Mouse (Mus musculus): ENCODE data around the gene Nfkbil1. TPM values are rescaled to one million over a fixed set of nuclear protein-coding genes. Genes with fewer than 3 reads are reported as not detected.

Gene Nfkbil1
- polyA plus RNA-seq, 1 experiment from 2014 or later, result 4.0 TPM

DNA sequence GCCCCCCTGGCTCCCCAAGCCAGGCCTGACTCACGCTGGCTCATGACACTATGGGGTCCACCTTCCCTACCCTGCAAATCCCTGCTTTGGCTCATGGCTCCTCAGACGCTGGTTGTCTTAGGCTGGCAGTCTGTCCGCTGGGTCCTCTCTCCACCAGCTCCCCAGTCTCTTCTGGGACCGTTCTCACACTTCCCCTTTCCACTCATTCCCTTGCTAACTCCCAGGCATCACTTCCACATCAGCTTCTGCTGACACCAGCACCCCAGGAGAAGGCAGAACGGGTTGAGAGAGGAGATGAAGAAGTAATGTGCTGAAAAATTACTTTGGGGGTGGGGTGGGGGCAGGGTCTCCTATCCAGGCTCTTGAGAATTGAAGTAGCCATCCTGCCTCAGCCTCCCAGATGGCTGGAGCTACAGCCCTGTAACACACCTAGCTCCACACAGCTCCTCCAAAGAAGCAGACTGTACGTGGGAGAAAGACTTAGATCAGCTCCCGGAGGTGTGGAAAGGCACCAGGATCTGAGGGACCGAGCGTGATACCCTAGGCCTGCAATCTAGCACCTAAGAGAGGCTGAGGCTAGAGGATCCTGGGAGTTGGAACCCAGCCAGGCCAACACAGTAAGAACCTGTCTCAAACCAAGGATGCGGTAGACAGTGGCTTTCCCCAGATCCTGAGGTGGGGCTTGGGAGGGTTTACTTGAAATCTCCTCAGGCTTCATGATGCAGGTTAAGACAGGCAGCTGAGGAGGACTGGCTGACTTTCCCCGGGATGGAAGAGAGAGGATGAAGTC is 63.0 kb downstream of the Nfkbil1 start:
- no peaks in the 10 kb centered on the region for H3K36me3 ChIP-seq (replicated peaks; ENCODE audit: control insufficient read depth, insufficient read depth, low read depth, low read length)
- ATAC-seq (replicated peaks; ENCODE audit: insufficient number of reproducible peaks, low FRiP score, low TSS enrichment, low read depth) (no peak), DNase-seq (ENCODE audit: low spot score) (no peak)
- H3K27ac ChIP-seq (replicated peaks; ENCODE audit: low read depth, low read length), result no peak overlapping the region
- H3K4me2 ChIP-seq (ENCODE audit: low read depth, low read length), result no peak overlapping the region
- H3K4me3 ChIP-seq (ENCODE audit: low read depth, low read length), result no peak overlapping the region
- H3K27me3 ChIP-seq (ENCODE audit: control insufficient read depth, insufficient read depth, low read length), result no peaks in the 10 kb centered on the region
- WGBS, result 72% methylated on average over 11 of the region's 11 CpGs
- H3K4me1 ChIP-seq (ENCODE audit: control insufficient read depth, insufficient read depth, low read length), result no peaks in the 10 kb centered on the region
- H3K9me3 ChIP-seq (replicated peaks; ENCODE audit: control insufficient read depth, low read length), result no peaks in the 10 kb centered on the region
- no peak overlapping the region for H3K9ac ChIP-seq (replicated peaks; ENCODE audit: low read length)

Small RNA genes within 50 kb of the gene (microRNA-seq; reads per million reads assigned to microRNA genes)
- not detected for gene Mir6973a (ENCODE audit: borderline number of aligned reads)
- gene Mir6974 (ENCODE audit: borderline number of aligned reads), result not detected
- gene Mir6975 (ENCODE audit: borderline number of aligned reads), result 1.4 reads per million
- not detected for gene Mir8094 (ENCODE audit: borderline number of aligned reads)

Other genes with a start within 250 kb of the Nfkbil1 start
- gene Vars, start 234.8 kb downstream of the Nfkbil1 start, polyA plus RNA-seq (2014; fragmentation: Nextera tagmentation; extraction: Ambion mirVana), result 73.9 and 85.2 TPM in 2 replicates
- gene Vwa7, start 219.2 kb downstream of the Nfkbil1 start, polyA plus RNA-seq (2014; fragmentation: Nextera tagmentation; extraction: Ambion mirVana), result 0.10 and 0.17 TPM in 2 replicates
- 3.5 and 7.5 TPM in 2 replicates for gene Sapcd1, start 207.8 kb downstream of the Nfkbil1 start, polyA plus RNA-seq (2014; fragmentation: Nextera tagmentation; extraction: Ambion mirVana)
- 3.0 and 3.2 TPM in 2 replicates for gene Msh5, start 189.0 kb downstream of the Nfkbil1 start, polyA plus RNA-seq (2014; fragmentation: Nextera tagmentation; extraction: Ambion mirVana)
- 73.9 and 84.2 TPM in 2 replicates for gene Clic1, start 185.8 kb downstream of the Nfkbil1 start, polyA plus RNA-seq (2014; fragmentation: Nextera tagmentation; extraction: Ambion mirVana)
- 543 and 586 TPM in 2 replicates for gene Ddah2, start 176.8 kb downstream of the Nfkbil1 start, polyA plus RNA-seq (2014; fragmentation: Nextera tagmentation; extraction: Ambion mirVana)
- gene Ly6g6c, start 170.4 kb downstream of the Nfkbil1 start, polyA plus RNA-seq (2014; fragmentation: Nextera tagmentation; extraction: Ambion mirVana), result 0.33 TPM in 1 of 2 replicates, not detected in the other
- 0.74 and 1.2 TPM in 2 replicates for gene Mpig6b, start 169.6 kb downstream of the Nfkbil1 start, polyA plus RNA-seq (2014; fragmentation: Nextera tagmentation; extraction: Ambion mirVana)
- 0.66 and 1.1 TPM in 2 replicates for gene Ly6g6e, start 158.9 kb downstream of the Nfkbil1 start, polyA plus RNA-seq (2014; fragmentation: Nextera tagmentation; extraction: Ambion mirVana)
- gene Ly6g6d, start 157.7 kb downstream of the Nfkbil1 start, polyA plus RNA-seq (2014; fragmentation: Nextera tagmentation; extraction: Ambion mirVana), result 0.92 TPM in 1 of 2 replicates, not detected in the other
- gene Ly6g6f, start 150.2 kb downstream of the Nfkbil1 start, polyA plus RNA-seq (2014; fragmentation: Nextera tagmentation; extraction: Ambion mirVana), result 0.36 and 0.43 TPM in 2 replicates
- gene Abhd16a, start 146.5 kb downstream of the Nfkbil1 start, polyA plus RNA-seq (2014; fragmentation: Nextera tagmentation; extraction: Ambion mirVana), result 38.5 and 39.8 TPM in 2 replicates
- gene Ly6g5c, start 127.5 kb downstream of the Nfkbil1 start, polyA plus RNA-seq (2014; fragmentation: Nextera tagmentation; extraction: Ambion mirVana), result not detected in 2 replicates
- 0.53 and 1.1 TPM in 2 replicates for gene Ly6g5b, start 120.4 kb downstream of the Nfkbil1 start, polyA plus RNA-seq (2014; fragmentation: Nextera tagmentation; extraction: Ambion mirVana)
- 24.6 and 26.4 TPM in 2 replicates for gene Gpank1, start 114.3 kb downstream of the Nfkbil1 start, polyA plus RNA-seq (2014; fragmentation: Nextera tagmentation; extraction: Ambion mirVana)
- gene Csnk2b, start 113.7 kb downstream of the Nfkbil1 start, polyA plus RNA-seq (2014; fragmentation: Nextera tagmentation; extraction: Ambion mirVana), result 273 and 294 TPM in 2 replicates
- gene D17H6S53E, start 109.4 kb downstream of the Nfkbil1 start, polyA plus RNA-seq (2014; fragmentation: Nextera tagmentation; extraction: Ambion mirVana), result 6.9 and 7.4 TPM in 2 replicates
- 0.49 and 0.64 TPM in 2 replicates for gene Apom, start 103.7 kb downstream of the Nfkbil1 start, polyA plus RNA-seq (2014; fragmentation: Nextera tagmentation; extraction: Ambion mirVana)
- 87.8 and 101 TPM in 2 replicates for gene Bag6, start 100.6 kb downstream of the Nfkbil1 start, polyA plus RNA-seq (2014; fragmentation: Nextera tagmentation; extraction: Ambion mirVana)
- 131 and 144 TPM in 2 replicates for gene Prrc2a, start 70.9 kb downstream of the Nfkbil1 start, polyA plus RNA-seq (2014; fragmentation: Nextera tagmentation; extraction: Ambion mirVana)
- gene Aif1, start 59.7 kb downstream of the Nfkbil1 start, polyA plus RNA-seq (2014; fragmentation: Nextera tagmentation; extraction: Ambion mirVana), result 6.1 and 7.9 TPM in 2 replicates
- 3.8 and 6.1 TPM in 2 replicates for gene Lst1, start 47.4 kb downstream of the Nfkbil1 start, polyA plus RNA-seq (2014; fragmentation: Nextera tagmentation; extraction: Ambion mirVana)
- gene Ltb, start 41.4 kb downstream of the Nfkbil1 start, polyA plus RNA-seq (2014; fragmentation: Nextera tagmentation; extraction: Ambion mirVana), result 0.32 and 0.48 TPM in 2 replicates
- not detected in 2 replicates for gene Tnf, start 33.8 kb downstream of the Nfkbil1 start, polyA plus RNA-seq (2014; fragmentation: Nextera tagmentation; extraction: Ambion mirVana)
- gene Lta, start 30.4 kb downstream of the Nfkbil1 start, polyA plus RNA-seq (2014; fragmentation: Nextera tagmentation; extraction: Ambion mirVana), result not detected in 2 replicates
- gene Gm16181, start 15.0 kb downstream of the Nfkbil1 start, polyA plus RNA-seq (2014; fragmentation: Nextera tagmentation; extraction: Ambion mirVana), result not detected in 2 replicates
- 6.2 and 7.9 TPM in 2 replicates for gene Atp6v1g2, start 2.1 kb downstream of the Nfkbil1 start, polyA plus RNA-seq (2014; fragmentation: Nextera tagmentation; extraction: Ambion mirVana)
- gene Ddx39b, start 6.0 kb upstream of the Nfkbil1 start, polyA plus RNA-seq (2014; fragmentation: Nextera tagmentation; extraction: Ambion mirVana), result 664 and 669 TPM in 2 replicates
- gene H2-D1, start 26.9 kb upstream of the Nfkbil1 start, polyA plus RNA-seq (2014; fragmentation: Nextera tagmentation; extraction: Ambion mirVana), result 18.8 and 24.0 TPM in 2 replicates
- gene H2-Q1, start 84.6 kb upstream of the Nfkbil1 start, polyA plus RNA-seq (2014; fragmentation: Nextera tagmentation; extraction: Ambion mirVana), result 0.08 TPM in 1 of 2 replicates, not detected in the other
- 0.69 and 0.86 TPM in 2 replicates for gene H2-Q2, start 106.5 kb upstream of the Nfkbil1 start, polyA plus RNA-seq (2014; fragmentation: Nextera tagmentation; extraction: Ambion mirVana)
- gene H2-Q4, start 143.8 kb upstream of the Nfkbil1 start, polyA plus RNA-seq (2014; fragmentation: Nextera tagmentation; extraction: Ambion mirVana), result 1.0 and 1.1 TPM in 2 replicates
- 0.74 and 1.0 TPM in 2 replicates for gene H2-Q6, start 189.1 kb upstream of the Nfkbil1 start, polyA plus RNA-seq (2014; fragmentation: Nextera tagmentation; extraction: Ambion mirVana)
- gene H2-Q7, start 203.4 kb upstream of the Nfkbil1 start, polyA plus RNA-seq (2014; fragmentation: Nextera tagmentation; extraction: Ambion mirVana), result 8.4 and 8.8 TPM in 2 replicates
- gene H2-Q10, start 234.3 kb upstream of the Nfkbil1 start, polyA plus RNA-seq (2014; fragmentation: Nextera tagmentation; extraction: Ambion mirVana), result 0.18 TPM in 2 replicates

Measured in embryonic facial prominence, embryonic 11.5 days (tissue).